Mouse (Mus musculus): ENCODE measurements around the gene Nudt15. TPM values are rescaled to one million over a fixed set of nuclear protein-coding genes. Genes with fewer than 3 reads are reported as not detected.
A peak's percentile ranks its signal among the peaks of the same experiment; 100 is the strongest.
"Not testable (repeated sequence)": the region's sequence is repeated elsewhere in the genome, so short reads cannot be mapped to it uniquely, and the experiment has no call there.

The Nudt15 gene
- polyA plus RNA-seq (2015; fragmentation: Nextera tagmentation; extraction: Ambion mirVana): 5.6 and 6.3 TPM in 2 replicates

DNA sequence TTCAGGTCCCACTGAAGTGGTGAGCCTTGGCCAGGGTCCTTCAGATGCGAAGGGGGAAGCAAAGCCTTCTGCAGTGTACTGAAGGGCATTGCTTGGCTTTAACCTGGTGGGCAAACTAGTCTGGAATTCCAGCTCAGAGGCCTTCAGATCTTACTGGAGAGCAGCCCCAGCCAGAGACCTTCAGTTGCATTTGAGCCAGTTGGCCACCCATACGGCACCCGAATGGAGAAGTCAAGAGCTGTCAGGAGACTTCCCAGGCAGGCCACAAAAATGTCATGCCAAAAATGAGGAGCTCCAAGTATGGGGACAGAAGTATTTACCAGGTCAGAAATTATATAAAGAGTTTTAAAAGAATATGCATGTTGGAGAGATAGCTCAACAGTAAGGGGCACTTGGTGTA lies at the start of gene Nudt15:
TSS of gene Nudt15 (minus strand) at position 192 of the 400 bp plus-strand sequence.
- Histone ChIP-seq H3K4me2 (no peak within 1 kb of the TSS), H3K9me3 (no peaks in the 10 kb centered on the region), H3K4me3 (no peak within 1 kb of the TSS), H3K9ac (no peak within 1 kb of the TSS), H3K27ac (no peak within 1 kb of the TSS), H3K36me3 (no peaks in the 10 kb centered on the region), H3K4me1 (no peaks in the 10 kb centered on the region; the same call in 1 of the 2 replicates), H3K27me3 (no peaks in the 10 kb centered on the region)
- no peak for ATAC-seq (ENCODE audit: insufficient number of reproducible peaks, insufficient read depth, low FRiP score, low TSS enrichment, low read depth)
- 89% methylated on average over 3 of the region's 3 CpGs for WGBS

DNA sequence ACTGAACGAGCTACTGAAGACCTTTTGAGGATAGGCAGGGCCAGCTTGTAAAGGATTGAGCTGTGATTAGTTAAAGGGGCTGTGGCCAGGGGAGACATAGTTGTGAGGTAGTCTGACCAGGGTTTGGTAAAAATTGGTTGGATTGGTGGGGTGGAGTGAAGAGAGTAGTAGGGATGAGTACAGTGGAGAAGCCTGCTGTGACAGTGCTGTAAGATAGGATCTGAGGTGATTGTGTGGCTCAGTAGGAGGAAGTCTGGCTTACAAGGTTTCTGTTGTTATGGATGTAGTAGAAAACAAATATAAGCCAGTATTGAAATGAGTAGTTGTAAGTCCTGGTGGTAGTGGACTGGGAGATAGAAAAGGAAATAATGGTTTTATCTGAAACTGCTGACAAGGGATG lies 44.1 kb upstream of the Nudt15 start:
- WGBS: 92% methylated on average over 1 of the region's 1 CpGs
- Histone ChIP-seq H3K9me3 (no peaks in the 10 kb centered on the region), H3K4me1 (no peaks in the 10 kb centered on the region), H3K36me3 (peaks cover 59% of the 10 kb centered on the region), H3K27ac (no peak overlapping the region), H3K4me3 (no peak overlapping the region), H3K27me3 (no peaks in the 10 kb centered on the region), H3K4me2 (no peak overlapping the region), H3K9ac (no peak overlapping the region)
- no peak for ATAC-seq (ENCODE audit: insufficient number of reproducible peaks, insufficient read depth, low FRiP score, low TSS enrichment, low read depth)

DNA sequence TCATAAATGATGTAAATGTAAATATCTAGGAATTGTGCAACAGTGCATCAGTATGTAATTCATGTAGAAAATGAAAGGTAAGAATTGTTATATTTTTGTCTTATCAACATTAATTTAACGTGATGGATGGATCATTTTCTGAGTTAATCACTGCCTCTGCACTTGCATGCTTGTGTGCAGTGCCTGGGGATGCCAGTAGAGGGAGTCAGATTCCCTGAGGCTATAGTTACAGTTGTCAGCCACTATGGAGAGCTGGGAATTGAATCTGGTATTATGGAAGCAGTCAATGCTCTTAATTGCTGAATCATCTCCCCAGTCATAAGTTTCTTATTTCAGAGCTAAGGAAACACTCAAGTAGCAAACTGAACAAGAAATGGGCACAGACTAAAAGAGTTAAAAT lies 40.0 kb upstream of the Nudt15 start:
- H3K4me1 ChIP-seq: no peaks in the 10 kb centered on the region
- H3K9ac ChIP-seq: no peak overlapping the region
- H3K9me3 ChIP-seq: no peaks in the 10 kb centered on the region
- H3K4me3 ChIP-seq: no peak overlapping the region
- no peak overlapping the region for H3K27ac ChIP-seq
- H3K27me3 ChIP-seq: no peaks in the 10 kb centered on the region
- peaks cover 37% of the 10 kb centered on the region for H3K36me3 ChIP-seq
- no peak overlapping the region for H3K4me2 ChIP-seq
- no peak for ATAC-seq (ENCODE audit: insufficient number of reproducible peaks, insufficient read depth, low FRiP score, low TSS enrichment, low read depth)
- WGBS: 75% methylated on average over 1 of the region's 1 CpGs

DNA sequence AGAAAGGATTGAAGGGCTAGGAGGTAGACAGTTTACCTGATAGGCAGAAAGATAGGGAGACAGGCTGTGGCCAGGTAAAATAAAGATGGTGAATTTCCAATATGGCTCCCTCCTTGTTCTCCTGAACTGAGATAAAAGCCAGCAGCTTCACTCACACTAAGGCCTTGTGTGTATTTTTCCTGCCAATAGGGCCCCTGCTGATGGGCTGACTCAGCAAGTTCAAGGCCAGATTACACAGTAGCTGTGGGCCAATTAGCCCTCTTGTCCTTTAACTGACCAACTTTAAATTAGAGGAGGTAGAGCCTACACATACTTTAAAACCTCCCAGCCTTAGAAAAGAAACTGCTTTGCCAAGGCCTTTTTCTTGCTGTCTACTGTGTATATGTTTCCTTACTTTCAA lies 28.3 kb upstream of the Nudt15 start:
- no peak for ATAC-seq (ENCODE audit: insufficient number of reproducible peaks, insufficient read depth, low FRiP score, low TSS enrichment, low read depth)
- Histone ChIP-seq H3K9ac (no peak overlapping the region), H3K36me3 (peaks cover 45% of the 10 kb centered on the region), H3K9me3 (no peaks in the 10 kb centered on the region), H3K4me2 (no peak overlapping the region), H3K27me3 (no peaks in the 10 kb centered on the region), H3K27ac (no peak overlapping the region), H3K4me3 (no peak overlapping the region), H3K4me1 (no peaks in the 10 kb centered on the region)

DNA sequence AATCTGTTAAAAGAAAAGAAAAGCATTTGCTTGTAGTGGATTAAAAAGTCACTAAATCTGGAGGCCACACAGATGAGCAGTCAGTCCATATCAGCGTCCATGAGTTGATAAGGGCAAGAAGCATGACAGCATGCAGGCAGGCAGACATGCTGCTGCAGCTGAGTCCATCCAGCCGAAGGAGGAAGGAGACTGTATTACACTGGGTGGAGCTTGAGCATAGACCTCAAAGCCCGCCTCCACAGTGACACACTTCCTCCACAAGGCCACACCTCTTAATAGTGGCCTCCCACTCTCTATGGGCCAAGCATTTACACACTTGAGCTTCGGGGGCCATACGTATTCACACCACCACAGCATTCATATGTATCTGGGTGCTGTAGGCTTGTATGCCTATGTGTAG lies 26.0 kb upstream of the Nudt15 start:
- no peaks in the 10 kb centered on the region for H3K4me1 ChIP-seq
- no peak overlapping the region for H3K4me3 ChIP-seq
- 0 out of 2 replicates have a peak, but pooled peaks have one; percentile 15 for ATAC-seq (ENCODE audit: insufficient number of reproducible peaks, insufficient read depth, low FRiP score, low TSS enrichment, low read depth)
- H3K36me3 ChIP-seq: peaks cover 54% of the 10 kb centered on the region
- 92% methylated on average over 5 of the region's 5 CpGs for WGBS
- no peak overlapping the region for H3K27ac ChIP-seq
- H3K27me3 ChIP-seq: no peaks in the 10 kb centered on the region
- H3K4me2 ChIP-seq: no peak overlapping the region
- no peak overlapping the region for H3K9ac ChIP-seq
- H3K9me3 ChIP-seq: no peaks in the 10 kb centered on the region

DNA sequence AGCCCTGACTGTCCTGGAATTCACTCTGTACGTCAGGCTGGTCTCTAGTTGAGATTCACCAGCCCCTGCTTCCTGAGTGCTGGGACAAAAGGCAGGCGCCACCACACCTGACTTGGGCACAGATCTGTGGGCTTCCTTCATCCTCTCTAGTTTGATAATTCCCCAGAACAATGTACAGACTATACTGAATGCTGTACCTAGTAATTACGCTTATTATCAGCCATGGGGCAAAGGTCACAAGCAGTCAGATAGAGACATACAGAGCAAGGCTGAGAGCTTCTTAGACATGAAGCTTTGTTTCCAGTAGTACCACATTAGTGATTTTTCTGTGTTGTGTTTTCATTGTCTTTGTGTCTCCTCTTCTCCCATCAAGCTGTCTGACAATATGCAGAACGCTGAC lies 23.1 kb upstream of the Nudt15 start:
- ATAC-seq (ENCODE audit: insufficient number of reproducible peaks, insufficient read depth, low FRiP score, low TSS enrichment, low read depth): no peak
- peaks cover 51% of the 10 kb centered on the region for H3K36me3 ChIP-seq
- H3K27me3 ChIP-seq: no peaks in the 10 kb centered on the region
- no peak overlapping the region for H3K27ac ChIP-seq
- no peaks in the 10 kb centered on the region for H3K4me1 ChIP-seq
- no peak overlapping the region for H3K9ac ChIP-seq
- H3K9me3 ChIP-seq: no peaks in the 10 kb centered on the region
- no peak overlapping the region for H3K4me2 ChIP-seq
- WGBS: 91% methylated on average over 4 of the region's 4 CpGs
- no peak overlapping the region for H3K4me3 ChIP-seq

DNA sequence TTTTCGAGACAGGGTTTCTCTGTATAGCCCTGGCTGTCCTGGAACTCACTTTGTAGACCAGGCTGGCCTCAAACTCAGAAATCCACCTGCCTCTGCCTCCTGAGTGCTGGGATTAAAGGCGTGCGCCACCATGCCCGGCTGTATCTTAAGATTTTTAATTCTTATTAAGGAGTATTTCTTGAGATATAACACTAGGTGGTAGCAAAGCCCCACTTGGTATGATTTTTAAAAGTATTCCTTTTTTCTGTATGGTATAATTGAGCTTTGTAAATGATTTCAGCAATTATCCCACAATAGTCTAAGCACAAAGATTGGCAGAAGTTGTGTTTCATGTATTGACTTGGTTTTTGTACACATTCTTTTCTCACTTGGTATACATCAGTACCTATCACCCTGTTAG lies 21.8 kb upstream of the Nudt15 start:
- WGBS: 87% methylated on average over 4 of the region's 4 CpGs
- ATAC-seq (ENCODE audit: insufficient number of reproducible peaks, insufficient read depth, low FRiP score, low TSS enrichment, low read depth): not testable (repeated sequence)

DNA sequence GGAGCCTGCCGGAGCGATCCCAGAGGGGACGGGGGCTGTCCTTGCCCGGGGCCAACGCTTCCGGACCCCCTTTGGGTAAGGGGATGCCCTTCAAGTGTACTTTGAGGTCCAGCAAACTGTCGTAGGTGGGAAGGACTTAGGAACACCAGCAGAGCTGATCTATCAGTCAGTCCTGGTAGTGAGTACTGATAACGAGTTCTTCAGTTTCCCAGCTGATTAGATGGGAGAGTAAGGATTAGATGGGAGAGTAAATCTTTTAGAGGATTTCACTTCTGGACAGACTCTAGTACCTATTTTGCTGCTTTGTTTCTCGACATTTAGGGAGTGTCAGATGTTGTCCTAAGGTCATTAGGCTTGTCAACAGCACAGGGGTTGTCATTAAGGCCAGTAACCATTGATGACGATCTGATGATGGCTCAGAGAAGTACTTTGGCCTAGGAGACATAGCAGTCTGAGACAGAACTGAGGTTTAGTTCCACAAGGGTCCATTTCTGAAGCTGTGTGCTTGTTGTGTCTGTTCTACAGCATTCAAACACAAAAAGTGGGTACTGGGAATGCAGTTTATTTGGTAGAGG lies 5.2 kb upstream of the Nudt15 start:
- H3K4me2 ChIP-seq: peak overlapping the region; percentile 70
- H3K9ac ChIP-seq: peak overlapping the region; percentile 99
- 1% methylated on average over 10 of the region's 10 CpGs for WGBS
- H3K4me3 ChIP-seq: peak overlapping the region; percentile 96
- no peak; the same call in 1 of the 2 replicates for ATAC-seq (ENCODE audit: insufficient number of reproducible peaks, insufficient read depth, low FRiP score, low TSS enrichment, low read depth)
- no peaks in the 10 kb centered on the region for H3K9me3 ChIP-seq
- peaks cover 13% of the 10 kb centered on the region for H3K4me1 ChIP-seq
- H3K27ac ChIP-seq: peak overlapping the region; percentile 74
- H3K36me3 ChIP-seq: peaks cover 15% of the 10 kb centered on the region
- no peaks in the 10 kb centered on the region for H3K27me3 ChIP-seq

More for the DNA sequence above, 21.8 kb upstream of the Nudt15 start:
- H3K36me3 ChIP-seq: peaks cover 44% of the 10 kb centered on the region
- H3K9me3 ChIP-seq, H3K4me2 ChIP-seq, H3K27ac ChIP-seq, H3K27me3 ChIP-seq, H3K4me3 ChIP-seq, H3K9ac ChIP-seq, H3K4me1 ChIP-seq: not testable (repeated sequence)

DNA sequence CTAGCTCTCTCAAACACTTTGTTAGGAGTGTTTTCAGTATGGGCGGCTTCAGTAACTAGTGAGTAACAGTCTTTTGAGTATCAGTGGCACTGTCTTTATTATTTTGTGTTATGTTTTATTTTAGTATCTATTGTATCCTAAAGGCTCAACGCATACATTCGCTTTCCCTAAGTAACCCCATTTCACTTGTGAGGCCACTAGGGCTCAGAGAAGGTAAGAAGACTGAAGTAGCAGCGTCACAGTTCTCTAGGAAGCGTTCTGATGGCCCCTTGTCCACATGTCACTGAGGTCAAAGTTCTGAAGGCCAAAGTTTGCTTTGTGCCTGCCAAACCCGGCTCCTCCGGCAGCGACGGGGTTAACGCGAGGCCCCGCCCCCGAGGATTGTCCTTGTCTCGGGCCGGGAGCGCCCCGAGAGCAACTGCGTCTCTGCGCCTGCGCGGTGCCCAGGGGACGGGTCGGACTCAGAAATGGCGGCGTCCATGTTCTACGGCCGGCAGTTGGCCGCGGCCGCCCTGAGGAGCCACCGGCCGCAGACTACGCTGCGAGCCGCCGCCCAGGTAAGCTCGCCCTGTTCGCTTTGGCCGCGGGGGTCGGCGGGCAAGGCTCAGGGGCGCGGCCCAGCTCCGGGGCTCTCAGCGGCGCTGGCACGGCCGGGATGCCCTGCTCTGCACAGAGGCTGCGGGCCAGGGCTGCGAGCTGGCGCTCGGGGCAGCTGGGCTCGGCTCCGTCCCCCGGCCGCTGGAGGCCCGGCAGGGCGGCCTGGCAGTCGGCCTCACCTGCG lies 4.5 kb upstream of the Nudt15 start:
- 4% methylated on average over 61 of the region's 61 CpGs for WGBS
- H3K36me3 ChIP-seq: peaks cover 14% of the 10 kb centered on the region
- H3K4me3 ChIP-seq: peak overlapping the region; percentile 96
- H3K9ac ChIP-seq: peak overlapping the region; percentile 99
- peak overlapping the region; percentile 70 for H3K4me2 ChIP-seq
- H3K9me3 ChIP-seq: no peaks in the 10 kb centered on the region
- H3K27me3 ChIP-seq: no peaks in the 10 kb centered on the region
- peak overlapping the region; percentile 74 for H3K27ac ChIP-seq
- ATAC-seq (ENCODE audit: insufficient number of reproducible peaks, insufficient read depth, low FRiP score, low TSS enrichment, low read depth): peak; percentile 93
- peaks cover 13% of the 10 kb centered on the region for H3K4me1 ChIP-seq

DNA sequence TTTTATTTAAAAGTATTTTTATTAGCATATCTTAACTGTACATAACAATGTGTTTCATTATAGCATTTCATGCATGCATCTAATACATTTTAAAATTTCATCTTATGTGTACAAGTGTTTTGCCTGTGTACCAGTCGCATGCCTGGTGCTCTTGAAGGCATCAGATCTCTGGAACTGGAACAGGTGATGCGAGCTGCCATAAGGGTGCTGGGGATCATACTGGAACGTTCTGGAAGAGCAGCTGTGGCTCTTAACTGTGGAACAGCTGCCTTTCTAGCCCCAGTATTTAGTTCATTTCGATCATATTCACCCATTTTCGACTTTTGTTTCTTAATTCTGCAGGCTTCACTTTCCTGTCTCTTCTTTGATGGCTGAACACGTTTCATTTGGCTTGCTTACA lies 3.1 kb upstream of the Nudt15 start:
- Histone ChIP-seq H3K4me2 (no peak overlapping the region), H3K27ac (no peak overlapping the region), H3K27me3 (no peaks in the 10 kb centered on the region), H3K4me1 (peaks cover 13% of the 10 kb centered on the region), H3K36me3 (peaks cover 7% of the 10 kb centered on the region), H3K4me3 (no peak overlapping the region), H3K9ac (no peak overlapping the region), H3K9me3 (no peaks in the 10 kb centered on the region)
- WGBS: 79% methylated on average over 6 of the region's 6 CpGs
- no peak for ATAC-seq (ENCODE audit: insufficient number of reproducible peaks, insufficient read depth, low FRiP score, low TSS enrichment, low read depth)

DNA sequence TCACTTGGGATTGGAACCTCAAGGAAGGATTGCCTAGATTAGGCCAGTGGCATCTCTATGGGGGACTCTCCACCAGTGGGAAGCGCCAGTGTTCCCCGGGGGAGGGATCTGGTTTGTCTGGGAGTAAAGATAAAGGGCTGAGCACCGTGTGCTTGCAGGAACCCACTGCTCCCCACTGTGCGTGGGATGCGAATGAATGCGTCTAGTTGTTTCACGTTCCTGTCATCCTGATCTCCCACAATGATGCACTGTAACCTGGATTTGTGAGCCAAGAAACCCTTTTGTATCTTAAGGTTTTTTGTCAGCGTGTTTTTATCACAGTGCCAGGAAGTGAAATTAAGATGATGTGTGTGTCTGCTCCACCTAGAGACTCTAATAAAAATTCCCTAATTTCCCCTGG lies 2.7 kb upstream of the Nudt15 start:
- H3K27ac ChIP-seq: no peak overlapping the region

DNA sequence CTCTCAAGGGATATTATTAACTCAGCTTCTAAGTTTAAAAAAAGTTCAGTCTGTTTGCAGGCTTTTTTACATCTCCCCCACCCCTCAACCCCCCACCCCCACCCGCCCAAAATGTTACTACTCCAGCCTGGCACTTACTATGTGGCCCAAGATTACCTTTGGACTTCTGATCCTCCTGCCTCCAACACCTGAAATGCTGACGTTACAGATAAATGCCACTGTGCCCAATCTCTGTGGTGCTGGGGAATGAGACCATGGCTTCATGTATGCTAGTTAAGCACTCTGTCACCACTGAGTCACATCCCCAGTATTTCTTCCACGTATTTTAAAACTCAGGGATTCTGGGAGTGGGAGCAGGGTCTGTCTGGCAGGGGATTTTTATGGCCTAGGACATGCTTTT lies 2.2 kb upstream of the Nudt15 start:
- 50% methylated on average over 3 of the region's 3 CpGs for WGBS
- H3K4me3 ChIP-seq: no peak overlapping the region
- H3K27ac ChIP-seq: no peak overlapping the region
- no peaks in the 10 kb centered on the region for H3K9me3 ChIP-seq
- ATAC-seq (ENCODE audit: insufficient number of reproducible peaks, insufficient read depth, low FRiP score, low TSS enrichment, low read depth): no peak
- H3K36me3 ChIP-seq: no peaks in the 10 kb centered on the region
- H3K4me2 ChIP-seq: no peak overlapping the region
- H3K27me3 ChIP-seq: no peaks in the 10 kb centered on the region
- peaks cover 13% of the 10 kb centered on the region for H3K4me1 ChIP-seq
- no peak overlapping the region for H3K9ac ChIP-seq

More for the DNA sequence above, 2.7 kb upstream of the Nudt15 start:
- Histone ChIP-seq H3K4me1 (peaks cover 13% of the 10 kb centered on the region), H3K9ac (no peak overlapping the region), H3K9me3 (no peaks in the 10 kb centered on the region), H3K27me3 (no peaks in the 10 kb centered on the region), H3K4me3 (no peak overlapping the region), H3K36me3 (peaks cover 3% of the 10 kb centered on the region; the same call in 1 of the 2 replicates), H3K4me2 (no peak overlapping the region)
- 44% methylated on average over 8 of the region's 8 CpGs for WGBS
- ATAC-seq (ENCODE audit: insufficient number of reproducible peaks, insufficient read depth, low FRiP score, low TSS enrichment, low read depth): no peak
